Mouse (Mus musculus): ENCODE results near the gene Dcn. TPM values are rescaled to one million over a fixed set of nuclear protein-coding genes. Genes with fewer than 3 reads are reported as not detected.

Gene Dcn
- polyA plus RNA-seq (2016; fragmentation: Nextera tagmentation; extraction: Ambion mirVana): 76.9 and 78.9 TPM in 2 replicates

DNA sequence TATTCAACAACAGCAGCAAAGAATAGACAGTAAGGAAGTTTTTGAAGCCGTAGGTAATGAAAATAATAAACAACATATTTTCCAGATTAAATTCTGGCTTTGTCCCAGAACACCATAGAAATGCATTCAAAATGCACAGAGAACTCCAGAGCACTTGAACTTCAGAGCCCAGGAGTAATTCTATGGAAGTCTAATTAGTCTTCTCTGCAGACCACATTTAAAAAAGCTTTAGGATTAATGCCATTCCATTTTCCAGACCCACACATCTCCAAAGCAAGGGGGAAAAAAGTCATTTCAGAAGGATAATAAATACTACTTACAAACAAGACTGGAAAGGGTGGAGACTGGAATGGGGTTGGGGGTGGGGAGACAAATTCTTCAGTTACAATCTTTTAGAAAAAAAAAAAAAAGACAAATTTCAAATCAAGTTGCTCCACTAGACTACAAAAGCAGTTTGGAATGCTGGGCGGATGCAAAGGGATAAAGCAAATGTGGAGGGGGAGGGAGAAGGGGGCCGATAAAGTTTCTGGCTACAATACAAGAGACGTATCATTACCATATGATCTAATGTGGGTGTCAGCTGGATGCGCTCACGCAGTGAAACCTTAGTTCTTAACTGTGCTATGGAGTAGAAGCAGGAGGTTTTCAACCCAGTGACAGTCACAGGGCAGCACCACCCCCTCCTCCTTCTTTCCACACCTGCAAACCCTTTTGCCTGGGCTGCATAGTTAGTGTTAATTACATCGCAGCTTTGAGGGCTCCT, at the start of gene Dcn:
Gene Dcn (plus strand): TSS at position 606 of the 763 bp plus-strand sequence.
- Histone ChIP-seq H3K27me3 (replicated peaks) (no peaks in the 10 kb centered on the region), H3K36me3 (no peaks in the 10 kb centered on the region), H3K4me1 (peaks cover 5% of the 10 kb centered on the region), H3K4me3 (no peak within 1 kb of the TSS), H3K4me2 (replicated peaks) (peak within 1 kb of the TSS; percentile 39), H3K9ac (no peak within 1 kb of the TSS), H3K9me3 (no peaks in the 10 kb centered on the region), H3K27ac (no peak within 1 kb of the TSS)
- 12% methylated on average over 7 of the region's 7 CpGs for WGBS
- no peak for ATAC-seq (ENCODE audit: low FRiP score, low read depth)

DNA sequence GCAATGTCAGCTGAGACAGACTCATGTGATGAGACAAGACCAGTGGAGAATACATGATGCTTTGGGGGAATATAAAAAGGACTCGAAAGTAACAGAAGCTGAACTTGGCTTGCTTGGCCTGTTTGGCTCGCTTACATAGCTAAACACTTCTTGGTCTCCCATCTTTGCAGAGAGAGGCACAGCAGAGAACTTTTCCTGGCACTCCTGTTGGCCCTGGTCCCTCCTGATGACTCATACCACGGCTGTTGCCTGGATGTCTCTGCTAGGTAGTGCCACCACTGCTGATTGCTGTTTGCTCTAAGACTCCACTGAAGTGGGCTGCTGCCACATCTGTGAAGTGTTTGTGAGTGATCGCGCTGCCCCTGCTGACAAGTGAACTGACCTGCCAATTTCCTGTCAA, 42.7 kb upstream of the Dcn start:
- Histone ChIP-seq H3K27me3 (replicated peaks) (no peaks in the 10 kb centered on the region), H3K4me2 (replicated peaks) (no peak overlapping the region), H3K9ac (no peak overlapping the region), H3K4me1 (no peaks in the 10 kb centered on the region), H3K4me3 (no peak overlapping the region), H3K27ac (no peak overlapping the region), H3K9me3 (no peaks in the 10 kb centered on the region), H3K36me3 (no peaks in the 10 kb centered on the region)
- ATAC-seq (ENCODE audit: low FRiP score, low read depth): no peak
- WGBS: 85% methylated on average over 5 of the region's 5 CpGs

DNA sequence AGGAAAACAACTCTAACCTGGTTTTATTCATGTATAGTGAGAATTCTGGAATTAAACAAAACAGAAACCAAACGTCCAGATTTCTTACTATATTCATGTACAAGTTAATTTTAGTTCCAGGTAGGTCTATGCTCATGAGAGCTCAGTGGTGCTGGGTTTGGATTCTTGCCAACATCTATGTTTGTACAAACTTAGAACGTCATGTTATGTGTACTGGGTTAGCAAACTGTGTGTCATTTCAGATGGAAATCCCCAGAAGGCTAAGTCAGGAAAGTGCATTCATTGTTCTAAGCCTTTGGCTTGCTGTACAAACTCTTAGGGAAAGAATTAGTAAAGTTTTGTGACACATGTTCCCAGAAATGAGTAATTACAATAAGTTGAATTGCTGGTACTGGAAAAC, 37.1 kb upstream of the Dcn start:
- no peak overlapping the region for H3K4me3 ChIP-seq
- no peaks in the 10 kb centered on the region for H3K9me3 ChIP-seq
- H3K27ac ChIP-seq: no peak overlapping the region
- WGBS: 66% methylated on average over 2 of the region's 2 CpGs
- H3K36me3 ChIP-seq: no peaks in the 10 kb centered on the region
- no peak overlapping the region for H3K9ac ChIP-seq
- no peak for ATAC-seq (ENCODE audit: low FRiP score, low read depth)
- no peaks in the 10 kb centered on the region for H3K4me1 ChIP-seq
- H3K27me3 ChIP-seq (replicated peaks): no peaks in the 10 kb centered on the region
- H3K4me2 ChIP-seq (replicated peaks): no peak overlapping the region

DNA sequence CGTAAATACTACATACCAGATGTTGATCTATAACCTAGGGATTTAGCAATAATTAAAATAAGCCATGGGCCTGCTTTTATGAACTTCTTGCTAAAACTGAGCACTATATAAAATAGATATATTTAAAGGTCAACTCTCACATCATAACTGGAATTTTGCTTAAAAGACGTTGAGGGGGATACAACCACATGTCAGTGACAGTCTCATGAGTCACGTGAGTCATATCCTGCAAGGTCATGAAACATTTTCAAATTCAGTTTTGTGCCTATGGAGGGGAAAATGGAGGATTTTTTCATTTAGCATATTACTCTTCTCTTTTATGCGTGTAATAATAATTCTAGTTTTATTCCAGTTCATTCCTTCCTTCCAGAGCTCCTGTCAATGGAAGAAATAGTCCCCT, 32.9 kb upstream of the Dcn start:
- Histone ChIP-seq H3K9ac (no peak overlapping the region), H3K9me3 (no peaks in the 10 kb centered on the region), H3K27ac (no peak overlapping the region), H3K4me1 (no peaks in the 10 kb centered on the region), H3K36me3 (no peaks in the 10 kb centered on the region), H3K4me2 (replicated peaks) (no peak overlapping the region), H3K27me3 (replicated peaks) (no peaks in the 10 kb centered on the region), H3K4me3 (no peak overlapping the region)
- 89% methylated on average over 4 of the region's 4 CpGs for WGBS
- no peak for ATAC-seq (ENCODE audit: low FRiP score, low read depth)

DNA sequence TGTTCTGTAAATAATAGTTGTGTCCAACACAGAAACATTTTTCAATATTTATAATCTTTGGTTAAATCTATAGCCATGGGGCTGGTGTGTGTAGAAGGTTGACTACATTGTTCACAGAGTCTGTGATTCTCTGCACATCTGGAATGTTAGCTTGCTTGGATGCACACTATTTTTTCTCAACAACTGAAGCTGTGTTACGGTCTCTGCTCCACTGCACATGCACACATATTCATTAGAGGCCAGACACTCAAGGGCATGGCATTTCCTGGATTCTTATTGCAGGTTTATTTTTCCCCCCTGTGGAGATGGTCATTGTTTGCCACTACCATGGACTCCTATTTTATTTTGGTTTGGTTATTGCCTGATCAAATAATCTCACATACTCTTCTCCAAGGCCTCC, 26.5 kb upstream of the Dcn start:
- H3K4me2 ChIP-seq (replicated peaks): no peak overlapping the region
- no peak overlapping the region for H3K4me3 ChIP-seq
- no peak overlapping the region for H3K9ac ChIP-seq
- no peak overlapping the region for H3K27ac ChIP-seq
- WGBS: 56% methylated on average over 1 of the region's 1 CpGs
- H3K9me3 ChIP-seq: no peaks in the 10 kb centered on the region
- ATAC-seq (ENCODE audit: low FRiP score, low read depth): 0 out of 2 replicates have a peak, but pooled peaks have one; percentile 37
- H3K36me3 ChIP-seq: no peaks in the 10 kb centered on the region
- H3K4me1 ChIP-seq: no peaks in the 10 kb centered on the region
- no peaks in the 10 kb centered on the region for H3K27me3 ChIP-seq (replicated peaks)

DNA sequence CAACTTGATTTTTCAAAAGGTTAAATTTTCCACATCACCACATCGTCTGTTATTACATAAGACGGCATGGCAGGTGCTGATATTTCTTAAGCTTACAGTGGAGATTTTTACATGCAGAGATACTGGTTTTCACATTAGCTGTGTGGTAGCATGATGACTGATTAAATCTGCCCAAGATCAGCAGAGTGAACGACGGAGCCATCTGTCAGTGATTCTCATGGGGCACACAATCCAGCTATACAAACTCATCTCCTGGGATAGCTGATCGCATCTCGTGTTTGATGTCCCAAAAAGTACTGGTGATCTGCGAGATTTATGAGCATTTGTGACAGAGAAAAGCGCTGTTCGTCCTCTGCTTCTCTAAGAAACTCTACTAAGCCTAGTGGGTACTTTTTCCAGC, 25.9 kb upstream of the Dcn start:
- H3K9ac ChIP-seq: no peak overlapping the region
- H3K27ac ChIP-seq: no peak overlapping the region
- no peaks in the 10 kb centered on the region for H3K36me3 ChIP-seq
- H3K4me3 ChIP-seq: no peak overlapping the region
- WGBS: 60% methylated on average over 9 of the region's 9 CpGs
- no peaks in the 10 kb centered on the region for H3K9me3 ChIP-seq
- no peak overlapping the region for H3K4me2 ChIP-seq (replicated peaks)
- no peaks in the 10 kb centered on the region for H3K4me1 ChIP-seq
- ATAC-seq (ENCODE audit: low FRiP score, low read depth): no peak
- no peaks in the 10 kb centered on the region for H3K27me3 ChIP-seq (replicated peaks)

DNA sequence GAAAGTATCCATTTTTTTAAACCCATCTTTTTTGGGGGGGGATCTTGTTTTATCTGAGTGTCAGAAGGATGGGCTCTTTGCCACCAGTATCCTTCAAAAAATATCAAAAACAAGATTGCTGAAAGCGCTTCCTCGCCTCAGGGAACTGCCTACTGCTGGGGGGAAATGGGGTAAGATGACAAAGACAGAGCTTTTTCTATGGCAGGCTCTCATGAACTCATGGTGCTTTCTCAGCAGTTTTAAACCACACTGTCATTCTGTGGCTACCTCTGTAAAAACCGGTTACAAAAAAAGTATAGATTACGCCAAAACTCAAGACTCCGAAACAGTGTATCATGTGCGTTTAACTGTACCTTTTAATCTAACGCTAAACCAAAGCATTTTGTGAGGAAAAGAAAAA, 22.4 kb upstream of the Dcn start:
- Histone ChIP-seq H3K27me3 (replicated peaks) (no peaks in the 10 kb centered on the region), H3K9me3 (no peaks in the 10 kb centered on the region), H3K27ac (no peak overlapping the region)

DNA sequence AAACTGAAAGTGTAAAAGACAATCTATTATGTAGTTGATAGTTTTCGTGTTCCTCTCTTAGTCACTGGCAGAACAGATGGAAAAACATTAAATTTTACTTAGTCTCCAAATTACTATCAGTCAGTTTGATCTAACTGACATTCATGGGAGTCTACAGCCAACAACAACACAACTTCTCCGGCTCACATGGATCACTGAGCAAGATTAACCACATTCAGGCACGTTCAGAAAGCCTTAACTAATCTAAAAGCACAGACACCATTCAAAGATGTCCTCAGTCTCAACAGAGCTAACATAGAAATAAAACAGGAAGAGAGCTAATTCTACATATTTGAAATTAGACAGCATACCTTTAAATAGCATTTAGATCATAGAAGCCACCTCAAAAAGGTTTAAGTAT, 12.6 kb upstream of the Dcn start:
- Histone ChIP-seq H3K9me3 (no peaks in the 10 kb centered on the region), H3K4me2 (replicated peaks) (no peak overlapping the region), H3K9ac (no peak overlapping the region), H3K27ac (no peak overlapping the region), H3K4me3 (no peak overlapping the region), H3K36me3 (no peaks in the 10 kb centered on the region), H3K27me3 (replicated peaks) (no peaks in the 10 kb centered on the region), H3K4me1 (no peaks in the 10 kb centered on the region)
- 78% methylated on average over 3 of the region's 3 CpGs for WGBS
- no peak for ATAC-seq (ENCODE audit: low FRiP score, low read depth)

More for the DNA sequence above, 22.4 kb upstream of the Dcn start:
- ATAC-seq (ENCODE audit: low FRiP score, low read depth): no peak
- WGBS: 84% methylated on average over 7 of the region's 7 CpGs
- no peak overlapping the region for H3K4me2 ChIP-seq (replicated peaks)
- no peak overlapping the region for H3K4me3 ChIP-seq
- no peak overlapping the region for H3K9ac ChIP-seq
- H3K36me3 ChIP-seq: no peaks in the 10 kb centered on the region
- no peaks in the 10 kb centered on the region for H3K4me1 ChIP-seq

DNA sequence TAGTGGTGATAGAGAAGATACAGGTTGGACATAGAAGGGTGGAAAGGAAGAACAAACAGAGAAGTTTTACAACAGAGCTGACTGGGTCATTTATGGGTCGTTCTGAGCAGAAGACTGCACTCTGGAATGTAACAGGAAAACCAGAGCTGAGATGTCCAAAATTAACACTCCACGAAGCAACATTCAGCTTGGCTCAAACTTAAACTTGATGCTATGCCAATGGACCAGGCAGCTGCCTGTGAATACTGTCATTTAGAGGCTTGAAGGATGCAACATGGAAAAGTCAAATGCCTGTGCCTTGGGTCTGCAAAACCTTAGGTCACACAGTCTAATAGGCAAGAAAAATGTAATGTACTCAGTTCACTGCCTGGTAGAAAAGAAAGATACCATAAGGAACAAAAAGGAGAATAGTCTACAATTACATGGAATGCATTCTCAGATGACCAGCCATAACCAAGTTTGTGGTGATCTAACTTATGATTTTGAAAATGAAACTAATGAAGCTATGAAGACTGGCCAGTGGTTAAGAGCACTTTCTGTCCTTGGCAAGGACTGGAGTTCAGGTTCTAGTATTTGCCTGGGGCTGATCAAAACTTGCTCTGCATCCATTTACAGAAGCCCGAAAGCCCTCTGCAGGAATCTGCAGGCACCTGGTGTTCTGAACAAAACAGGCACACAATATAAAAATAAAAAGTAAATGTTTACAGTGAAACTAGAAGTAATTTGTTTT, 9.8 kb upstream of the Dcn start:
- WGBS: 78% methylated on average over 3 of the region's 3 CpGs
- Histone ChIP-seq H3K4me3 (no peak overlapping the region), H3K36me3 (no peaks in the 10 kb centered on the region), H3K27ac (no peak overlapping the region), H3K27me3 (replicated peaks) (no peaks in the 10 kb centered on the region), H3K4me1 (no peaks in the 10 kb centered on the region), H3K4me2 (replicated peaks) (no peak overlapping the region), H3K9ac (no peak overlapping the region), H3K9me3 (no peaks in the 10 kb centered on the region)
- ATAC-seq (ENCODE audit: low FRiP score, low read depth): no peak

DNA sequence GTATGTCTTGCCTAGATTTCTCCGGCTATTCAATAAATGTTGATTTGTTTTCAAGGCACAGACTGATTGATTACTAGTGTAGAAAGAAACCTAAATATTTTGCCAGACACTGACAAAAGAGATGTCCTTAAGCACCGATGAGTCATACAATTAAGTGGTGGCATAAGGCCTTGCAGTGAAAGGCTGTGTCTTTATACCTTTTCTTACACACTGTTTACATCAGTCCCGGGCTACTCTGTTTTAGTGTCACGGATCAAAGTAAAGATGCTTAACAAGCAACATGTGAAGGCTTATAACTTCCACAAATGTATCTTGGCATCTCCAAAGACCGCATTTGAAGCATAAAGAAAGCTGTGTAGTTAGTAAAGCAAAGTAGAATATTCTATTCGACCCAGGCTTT, 3.9 kb upstream of the Dcn start:
- no peaks in the 10 kb centered on the region for H3K9me3 ChIP-seq
- 76% methylated on average over 6 of the region's 6 CpGs for WGBS
- H3K27me3 ChIP-seq (replicated peaks): no peaks in the 10 kb centered on the region
- no peak overlapping the region for H3K4me3 ChIP-seq
- no peaks in the 10 kb centered on the region for H3K36me3 ChIP-seq
- peaks cover 5% of the 10 kb centered on the region for H3K4me1 ChIP-seq
- no peak overlapping the region for H3K9ac ChIP-seq
- ATAC-seq (ENCODE audit: low FRiP score, low read depth): no peak
- H3K27ac ChIP-seq: no peak overlapping the region
- no peak overlapping the region for H3K4me2 ChIP-seq (replicated peaks)

DNA sequence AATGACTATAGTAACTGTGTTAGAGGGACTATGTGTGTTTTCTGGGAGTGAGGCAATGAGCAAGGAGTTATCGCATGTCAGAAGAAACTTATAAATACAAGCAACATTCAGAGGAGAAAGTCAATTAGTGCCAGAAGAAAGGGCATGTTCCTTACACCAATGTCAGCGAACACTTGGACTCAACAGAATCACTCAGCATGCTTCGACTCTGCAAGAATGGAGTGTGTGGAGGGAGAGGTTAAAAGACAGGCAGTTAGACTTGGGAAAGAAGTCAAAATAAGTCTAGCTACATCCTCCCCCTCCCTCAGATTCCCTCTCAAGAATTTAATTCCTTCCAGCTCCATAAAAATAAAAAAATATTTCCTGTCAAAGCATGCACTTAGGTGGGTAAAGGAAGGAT, 1.1 kb upstream of the Dcn start:
- H3K4me2 ChIP-seq (replicated peaks): no peak overlapping the region
- no peak overlapping the region for H3K9ac ChIP-seq
- H3K36me3 ChIP-seq: no peaks in the 10 kb centered on the region
- no peaks in the 10 kb centered on the region for H3K27me3 ChIP-seq (replicated peaks)
- H3K4me3 ChIP-seq: no peak overlapping the region
- ATAC-seq (ENCODE audit: low FRiP score, low read depth): no peak
- no peaks in the 10 kb centered on the region for H3K9me3 ChIP-seq
- WGBS: 62% methylated on average over 3 of the region's 3 CpGs
- H3K27ac ChIP-seq: no peak overlapping the region
- peaks cover 5% of the 10 kb centered on the region for H3K4me1 ChIP-seq

DNA sequence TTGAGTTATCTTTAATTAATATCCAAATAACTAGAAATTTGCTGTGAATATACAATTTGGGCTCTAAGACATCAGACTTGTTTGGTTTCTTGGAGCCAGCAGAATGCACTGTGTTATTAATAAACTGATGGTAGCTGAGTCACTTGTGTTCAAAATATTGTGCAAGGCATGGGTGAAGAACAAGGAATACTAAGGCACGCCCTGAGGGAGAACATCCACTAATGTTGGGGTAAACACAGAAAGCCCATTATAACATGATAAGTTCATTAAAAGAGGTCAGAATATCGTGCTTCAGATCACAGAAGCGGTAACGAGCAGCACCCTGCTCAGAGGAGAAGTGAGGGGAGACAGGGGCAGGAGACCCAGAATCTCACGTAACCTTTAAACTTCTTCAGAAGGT, 2.7 kb downstream of the Dcn start:
- Histone ChIP-seq H3K4me2 (replicated peaks) (no peak overlapping the region), H3K27me3 (replicated peaks) (no peaks in the 10 kb centered on the region), H3K4me3 (no peak overlapping the region), H3K9me3 (no peaks in the 10 kb centered on the region), H3K4me1 (peaks cover 5% of the 10 kb centered on the region), H3K36me3 (no peaks in the 10 kb centered on the region), H3K9ac (no peak overlapping the region), H3K27ac (no peak overlapping the region)
- ATAC-seq (ENCODE audit: low FRiP score, low read depth): no peak
- 84% methylated on average over 5 of the region's 5 CpGs for WGBS

DNA sequence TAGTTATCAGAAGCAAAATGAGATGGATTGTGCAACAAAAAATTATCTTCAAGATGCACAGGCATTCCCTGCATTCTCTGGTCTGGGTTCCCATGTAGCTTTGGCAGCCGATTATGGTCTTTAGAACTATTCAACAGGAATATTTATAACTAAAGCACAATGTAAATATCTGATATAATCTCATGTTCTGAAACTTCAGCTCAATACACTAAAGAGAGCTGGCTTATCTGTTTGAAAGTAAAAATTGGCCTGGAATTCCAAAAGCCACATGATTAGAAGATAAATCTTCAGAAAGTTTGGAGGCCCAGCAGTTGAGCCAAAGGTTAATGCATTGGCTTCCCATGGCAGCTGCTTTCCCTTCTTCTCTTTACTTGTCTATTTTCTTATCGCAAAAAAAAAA, 4.6 kb downstream of the Dcn start:
- H3K4me3 ChIP-seq: no peak overlapping the region
- no peak overlapping the region for H3K27ac ChIP-seq
- peaks cover 5% of the 10 kb centered on the region for H3K4me1 ChIP-seq
- no peak for ATAC-seq (ENCODE audit: low FRiP score, low read depth)
- H3K9me3 ChIP-seq: no peaks in the 10 kb centered on the region
- 68% methylated on average over 2 of the region's 2 CpGs for WGBS
- no peaks in the 10 kb centered on the region for H3K27me3 ChIP-seq (replicated peaks)
- H3K9ac ChIP-seq: no peak overlapping the region
- H3K4me2 ChIP-seq (replicated peaks): no peak overlapping the region
- H3K36me3 ChIP-seq: no peaks in the 10 kb centered on the region

Measured in neural tube, embryonic 12.5 days (tissue).